Mouse (Mus musculus): Measurements from ENCODE around the gene Crocc2. TPM values are rescaled to one million over a fixed set of nuclear protein-coding genes. Genes with fewer than 3 reads are reported as not detected.

Crocc2 gene
- total and polyA plus RNA-seq, 3 experiments: 0.09 to 0.35 TPM; not detected in 1

GRCm38 (mm10) chr1:93159566-93160500, 8.7 kb upstream of the Crocc2 start:
- Histone ChIP-seq H3K36me3 (ENCODE audit: control insufficient read depth, insufficient read depth, low read length) (no peaks in the 10 kb centered on the region), H3K79me2 (replicated peaks; ENCODE audit: control insufficient read depth, insufficient read depth, low read length) (no peaks in the 10 kb centered on the region), H3K9ac (ENCODE audit: low read depth, low read length) (no peak overlapping the region), H3K27ac (no peak overlapping the region), H3K27me3 (ENCODE audit: control insufficient read depth, insufficient read depth, low read length) (no peaks in the 10 kb centered on the region), H3K4me1 (ENCODE audit: control insufficient read depth, insufficient read depth, low read length) (no peaks in the 10 kb centered on the region), H3K4me3 (no peak overlapping the region)
- WGBS: 70% methylated on average over 21 of the region's 21 CpGs
- TF ChIP-seq POLR2A (IDR thresholded peaks at IDR 0.05; ENCODE audit: insufficient read depth, low read depth, low read length): no peak
- no peak for TF ChIP-seq CTCF (IDR thresholded peaks at IDR 0.05)
- TF ChIP-seq EP300 (IDR thresholded peaks at IDR 0.05; ENCODE audit: insufficient read depth, low read depth, low read length): no peak
- intact Hi-C loops (cut with DNase I): no loop called here
- DNase-seq: no peak

GRCm38 (mm10) chr1:93160501-93161133, 7.9 kb upstream of the Crocc2 start, which contains the start of gene 2310007B03Rik:
Gene 2310007B03Rik (minus strand): TSS chr1:93160948.
- no peak for DNase-seq
- intact Hi-C loops (cut with DNase I): no loop called here
- Histone ChIP-seq H3K4me1 (ENCODE audit: control insufficient read depth, insufficient read depth, low read length) (no peaks in the 10 kb centered on the region), H3K9ac (ENCODE audit: low read depth, low read length) (no peak within 1 kb of the TSS), H3K27ac (no peak within 1 kb of the TSS), H3K36me3 (ENCODE audit: control insufficient read depth, insufficient read depth, low read length) (no peaks in the 10 kb centered on the region), H3K27me3 (ENCODE audit: control insufficient read depth, insufficient read depth, low read length) (no peaks in the 10 kb centered on the region), H3K4me3 (no peak within 1 kb of the TSS), H3K79me2 (replicated peaks; ENCODE audit: control insufficient read depth, insufficient read depth, low read length) (no peaks in the 10 kb centered on the region)
- WGBS: 73% methylated on average over 8 of the region's 8 CpGs
- TF ChIP-seq POLR2A (IDR thresholded peaks at IDR 0.05; ENCODE audit: insufficient read depth, low read depth, low read length): no peak
- TF ChIP-seq EP300 (IDR thresholded peaks at IDR 0.05; ENCODE audit: insufficient read depth, low read depth, low read length): no peak
- TF ChIP-seq CTCF (IDR thresholded peaks at IDR 0.05): no peak

- no peak overlapping the region for H3K4me3 ChIP-seq
- intact Hi-C loops (cut with DNase I): no loop called here
- H3K27ac ChIP-seq: no peak overlapping the region
Observed at GRCm38 (mm10) chr1:93161350-93161749, 7.2 kb upstream of the Crocc2 start.

GRCm38 (mm10) chr1:93161921-93162320, 6.6 kb upstream of the Crocc2 start:
- 74% methylated on average over 10 of the region's 10 CpGs for WGBS
- TF ChIP-seq POLR2A (IDR thresholded peaks at IDR 0.05; ENCODE audit: insufficient read depth, low read depth, low read length) (no peak), CTCF (IDR thresholded peaks at IDR 0.05) (no peak), EP300 (IDR thresholded peaks at IDR 0.05; ENCODE audit: insufficient read depth, low read depth, low read length) (no peak)
- intact Hi-C loops (cut with DNase I): no loop called here
- Histone ChIP-seq H3K36me3 (ENCODE audit: control insufficient read depth, insufficient read depth, low read length) (no peaks in the 10 kb centered on the region), H3K4me1 (ENCODE audit: control insufficient read depth, insufficient read depth, low read length) (no peaks in the 10 kb centered on the region), H3K9ac (ENCODE audit: low read depth, low read length) (no peak overlapping the region), H3K4me3 (no peak overlapping the region), H3K79me2 (replicated peaks; ENCODE audit: control insufficient read depth, insufficient read depth, low read length) (no peaks in the 10 kb centered on the region), H3K27me3 (ENCODE audit: control insufficient read depth, insufficient read depth, low read length) (no peaks in the 10 kb centered on the region), H3K27ac (no peak overlapping the region)
- no peak for DNase-seq

More at GRCm38 (mm10) chr1:93161350-93161749, 7.2 kb upstream of the Crocc2 start:
- no peak for DNase-seq
- Histone ChIP-seq H3K79me2 (replicated peaks; ENCODE audit: control insufficient read depth, insufficient read depth, low read length) (no peaks in the 10 kb centered on the region), H3K36me3 (ENCODE audit: control insufficient read depth, insufficient read depth, low read length) (no peaks in the 10 kb centered on the region), H3K9ac (ENCODE audit: low read depth, low read length) (no peak overlapping the region), H3K4me1 (ENCODE audit: control insufficient read depth, insufficient read depth, low read length) (no peaks in the 10 kb centered on the region), H3K27me3 (ENCODE audit: control insufficient read depth, insufficient read depth, low read length) (no peaks in the 10 kb centered on the region)
- WGBS: 77% methylated on average over 8 of the region's 8 CpGs
- TF ChIP-seq CTCF (IDR thresholded peaks at IDR 0.05) (no peak), EP300 (IDR thresholded peaks at IDR 0.05; ENCODE audit: insufficient read depth, low read depth, low read length) (no peak), POLR2A (IDR thresholded peaks at IDR 0.05; ENCODE audit: insufficient read depth, low read depth, low read length) (no peak)

- no peaks in the 10 kb centered on the region for H3K79me2 ChIP-seq (replicated peaks; ENCODE audit: control insufficient read depth, insufficient read depth, low read length)
- no peaks in the 10 kb centered on the region for H3K4me1 ChIP-seq (ENCODE audit: control insufficient read depth, insufficient read depth, low read length)
- TF ChIP-seq POLR2A (IDR thresholded peaks at IDR 0.05; ENCODE audit: insufficient read depth, low read depth, low read length) (no peak), EP300 (IDR thresholded peaks at IDR 0.05; ENCODE audit: insufficient read depth, low read depth, low read length) (no peak), CTCF (IDR thresholded peaks at IDR 0.05) (no peak)
- 80% methylated on average over 7 of the region's 7 CpGs for WGBS
- H3K27me3 ChIP-seq (ENCODE audit: control insufficient read depth, insufficient read depth, low read length): no peaks in the 10 kb centered on the region
- H3K36me3 ChIP-seq (ENCODE audit: control insufficient read depth, insufficient read depth, low read length): no peaks in the 10 kb centered on the region
- no peak overlapping the region for H3K4me3 ChIP-seq
- intact Hi-C loops (cut with DNase I): no loop called here
- no peak for DNase-seq
- no peak overlapping the region for H3K27ac ChIP-seq
- no peak overlapping the region for H3K9ac ChIP-seq (ENCODE audit: low read depth, low read length)
Observed at GRCm38 (mm10) chr1:93162588-93162987, 5.9 kb upstream of the Crocc2 start.

GRCm38 (mm10) chr1:93165447-93165846, 3.1 kb upstream of the Crocc2 start:
- no peak overlapping the region for H3K9ac ChIP-seq (ENCODE audit: low read depth, low read length)
- H3K4me1 ChIP-seq (ENCODE audit: control insufficient read depth, insufficient read depth, low read length): no peaks in the 10 kb centered on the region
- H3K4me3 ChIP-seq: no peak overlapping the region
- 50% methylated on average over 9 of the region's 9 CpGs for WGBS
- H3K27me3 ChIP-seq (ENCODE audit: control insufficient read depth, insufficient read depth, low read length): no peaks in the 10 kb centered on the region
- DNase-seq: no peak
- no peak for TF ChIP-seq CTCF (IDR thresholded peaks at IDR 0.05)
- no peak for TF ChIP-seq EP300 (IDR thresholded peaks at IDR 0.05; ENCODE audit: insufficient read depth, low read depth, low read length)
- no peak for TF ChIP-seq POLR2A (IDR thresholded peaks at IDR 0.05; ENCODE audit: insufficient read depth, low read depth, low read length)
- H3K27ac ChIP-seq: no peak overlapping the region
- H3K36me3 ChIP-seq (ENCODE audit: control insufficient read depth, insufficient read depth, low read length): no peaks in the 10 kb centered on the region
- intact Hi-C loops (cut with DNase I): no loop called here
- H3K79me2 ChIP-seq (replicated peaks; ENCODE audit: control insufficient read depth, insufficient read depth, low read length): no peaks in the 10 kb centered on the region

All from heart, adult 2 months (tissue).